Mouse (Mus musculus) ovary, adult 18-20 months (tissue): ENCODE measurements around the gene Slc1a7.

Experiments
- DNase-seq: peaks from one replicate; pipeline ENCODE4 v3.0.0; 2022; ENCODE audit warnings: low spot score, mixed read lengths

Slc1a7 gene

GRCm38 (mm10) chr4:107969781-107970180 is 1.6 kb downstream of the Slc1a7 start:
- DNase-seq, result no peak

DNA sequence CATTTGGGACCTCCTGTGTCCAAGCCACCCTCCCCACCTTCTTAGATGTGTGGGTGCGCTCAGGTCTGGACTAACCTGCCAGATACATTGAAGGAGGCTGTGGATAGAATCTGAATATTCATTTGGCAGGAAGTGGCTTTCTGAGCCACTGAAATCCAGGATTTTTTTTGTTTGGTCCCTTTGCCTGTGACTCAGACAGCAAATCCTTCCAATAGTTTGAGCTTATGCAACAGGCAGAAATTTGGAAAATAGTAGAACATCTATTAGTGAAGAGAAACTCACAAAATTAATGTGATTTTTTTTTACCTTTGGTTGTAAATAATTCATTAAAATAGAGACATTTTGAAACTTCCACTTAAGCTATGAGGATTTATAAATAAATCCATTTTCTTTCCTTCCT is 3.0 kb downstream of the Slc1a7 start:
- no peak for DNase-seq

GRCm38 (mm10) chr4:107974527-107974926 is 6.4 kb downstream of the Slc1a7 start:
- DNase-seq, result no peak

GRCm38 (mm10) chr4:107975004-107975403 is 6.9 kb downstream of the Slc1a7 start:
- DNase-seq, result no peak

DNA sequence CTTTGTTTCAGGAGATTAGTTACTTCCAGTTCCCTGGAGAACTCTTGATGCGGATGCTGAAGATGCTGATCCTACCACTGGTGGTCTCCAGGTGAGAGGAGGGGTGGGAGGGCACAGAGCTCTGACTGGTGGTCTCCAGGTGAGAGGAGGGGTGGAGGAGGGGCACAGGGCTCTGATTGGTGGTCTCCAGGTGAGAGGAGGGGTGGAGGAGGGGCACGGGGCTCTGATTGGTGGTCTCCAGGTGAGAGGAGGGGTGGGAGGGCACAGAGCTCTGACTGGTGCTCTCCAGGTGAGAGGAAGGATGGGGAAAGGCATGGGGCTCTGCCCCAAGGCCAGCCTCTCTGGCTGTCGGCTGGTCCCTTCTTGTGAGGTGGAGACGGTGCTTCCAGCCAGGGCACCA is 9.5 kb downstream of the Slc1a7 start:
- DNase-seq, result no peak

- DNase-seq, result no peak
Observed at GRCm38 (mm10) chr4:107979530-107979929, 11.4 kb downstream of the Slc1a7 start.

DNA sequence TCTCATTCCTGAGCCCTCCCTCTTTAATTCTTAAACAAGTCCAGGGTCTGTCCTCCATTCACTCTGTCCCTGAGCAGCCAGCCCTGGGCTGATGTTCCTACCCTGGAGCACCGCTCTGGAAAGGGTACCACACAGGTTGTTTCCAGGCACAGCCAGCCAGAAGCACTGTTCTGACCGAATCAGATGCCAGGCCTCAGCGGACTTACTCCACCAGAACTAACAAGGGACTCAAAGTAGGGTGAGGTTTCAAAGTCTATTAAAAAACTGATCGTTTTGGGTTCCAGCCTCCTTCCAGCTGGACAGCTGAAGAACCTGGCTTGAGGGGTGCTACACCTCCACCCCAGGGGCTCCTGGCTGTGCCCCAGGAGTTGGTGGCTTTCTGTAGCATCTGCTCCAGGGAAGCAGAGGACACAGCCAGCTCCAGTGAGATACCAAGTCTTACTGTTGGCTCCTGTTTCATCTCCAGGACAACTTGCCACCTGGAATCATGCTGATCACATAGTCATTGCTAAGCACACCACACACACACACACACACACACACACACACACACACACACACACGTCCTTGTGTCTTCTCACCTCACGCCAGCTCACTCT is 12.0 kb downstream of the Slc1a7 start:
- no peak for DNase-seq

- DNase-seq, result no peak
Observed at GRCm38 (mm10) chr4:107983717-107984116, 15.6 kb downstream of the Slc1a7 start.

GRCm38 (mm10) chr4:107984282-107984981 is 16.3 kb downstream of the Slc1a7 start:
- peak; percentile 64 for DNase-seq

DNA sequence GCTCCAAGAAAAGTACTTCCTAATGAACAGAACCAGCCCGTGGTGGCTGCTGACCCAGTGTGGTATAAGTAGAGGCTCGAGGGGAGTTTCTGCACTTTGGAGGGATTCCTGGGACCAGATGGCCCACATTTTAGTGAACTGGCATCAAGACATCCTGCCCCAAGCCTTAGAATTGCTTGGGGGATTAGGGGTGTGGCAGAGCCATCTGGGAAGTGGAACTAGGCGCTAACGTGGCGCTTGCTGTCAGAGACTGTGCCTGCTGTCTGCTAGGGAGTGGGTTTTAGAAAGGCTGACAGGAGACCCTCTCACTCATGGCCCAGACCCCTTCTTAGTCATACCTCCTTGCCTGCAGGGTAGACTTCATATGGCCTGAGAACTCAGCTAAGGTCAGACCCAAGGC is 17.7 kb downstream of the Slc1a7 start:
- no peak for DNase-seq

DNA sequence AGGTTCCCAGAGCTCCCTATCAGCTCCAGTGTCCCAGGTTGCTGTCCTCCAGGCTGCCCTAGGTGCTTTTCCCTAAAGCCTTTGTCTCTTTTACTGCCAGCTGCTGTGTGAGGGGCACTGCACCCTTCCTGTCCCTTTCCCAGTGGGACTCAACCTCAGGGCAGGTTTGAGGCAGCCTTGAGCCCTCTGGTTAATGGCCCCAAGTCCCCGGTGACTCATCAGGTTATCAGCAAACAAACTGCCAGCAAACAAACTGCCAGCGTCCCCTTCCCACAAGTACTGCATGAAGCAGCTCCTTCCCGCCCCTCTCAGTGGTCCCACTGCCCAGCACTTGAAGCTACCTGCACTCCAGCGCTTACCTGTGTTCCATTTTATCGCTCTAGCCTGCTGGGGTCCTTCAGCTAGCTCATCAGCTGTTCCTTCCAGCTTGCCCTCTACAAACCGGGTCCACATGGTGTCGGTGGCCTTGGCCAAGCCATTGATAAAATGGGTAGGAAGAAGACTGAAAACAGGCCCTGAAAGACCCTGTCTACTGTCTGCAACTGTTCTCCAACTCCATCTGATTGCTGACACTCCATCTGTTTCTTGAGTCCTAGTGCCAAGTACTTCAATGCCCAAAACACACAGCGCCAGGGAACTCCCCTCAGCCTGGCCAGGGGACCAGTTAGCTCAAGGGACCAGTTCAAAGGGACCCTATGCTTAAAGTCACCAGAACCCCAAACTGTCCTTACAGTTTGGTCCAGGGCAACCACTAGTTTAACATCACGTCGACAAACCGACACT is 18.4 kb downstream of the Slc1a7 start:
- DNase-seq, result no peak

GRCm38 (mm10) chr4:107988931-107989330 is 20.8 kb downstream of the Slc1a7 start:
- DNase-seq, result no peak

- no peak for DNase-seq
Observed at GRCm38 (mm10) chr4:107990818-107991217, 22.7 kb downstream of the Slc1a7 start.

DNA sequence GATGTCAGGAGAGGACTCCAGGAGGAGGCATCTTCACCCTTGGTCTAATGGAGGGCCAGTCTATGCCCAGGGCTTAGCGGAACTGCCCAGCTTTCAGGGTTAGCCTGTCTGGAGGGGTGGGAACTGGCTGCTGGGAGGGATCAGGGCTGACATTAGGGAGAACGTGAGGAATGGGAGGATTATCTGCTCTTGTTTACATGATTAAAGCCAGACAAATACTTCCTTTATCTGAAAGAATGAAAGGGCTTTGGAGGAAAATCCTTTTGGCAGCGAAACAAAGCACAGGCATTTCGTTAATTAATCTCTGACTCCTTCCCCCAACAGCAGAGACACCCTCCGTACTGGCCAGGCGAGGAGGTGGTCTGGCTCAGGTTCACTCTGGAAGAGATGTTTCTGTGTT is 23.7 kb downstream of the Slc1a7 start:
- no peak for DNase-seq

DNA sequence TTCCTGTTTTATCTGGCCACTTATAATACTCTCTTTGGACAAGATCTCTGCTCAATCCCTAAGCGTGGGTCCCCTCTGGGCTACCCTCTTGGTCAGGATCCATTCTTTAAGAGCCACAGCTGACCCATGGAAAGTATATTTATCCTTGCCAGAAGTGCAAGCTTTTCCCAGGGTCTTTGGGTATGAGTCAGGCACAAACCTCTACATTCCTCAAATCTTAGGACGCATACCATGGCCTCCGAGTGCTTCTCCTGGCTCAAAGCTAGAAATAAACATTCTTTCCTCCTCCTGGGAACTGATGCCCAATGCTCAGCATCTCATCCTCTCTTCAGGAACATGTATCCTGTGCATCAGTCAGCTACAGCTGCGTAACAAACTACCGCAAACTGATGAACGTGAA is 26.9 kb downstream of the Slc1a7 start:
- no peak for DNase-seq

DNA sequence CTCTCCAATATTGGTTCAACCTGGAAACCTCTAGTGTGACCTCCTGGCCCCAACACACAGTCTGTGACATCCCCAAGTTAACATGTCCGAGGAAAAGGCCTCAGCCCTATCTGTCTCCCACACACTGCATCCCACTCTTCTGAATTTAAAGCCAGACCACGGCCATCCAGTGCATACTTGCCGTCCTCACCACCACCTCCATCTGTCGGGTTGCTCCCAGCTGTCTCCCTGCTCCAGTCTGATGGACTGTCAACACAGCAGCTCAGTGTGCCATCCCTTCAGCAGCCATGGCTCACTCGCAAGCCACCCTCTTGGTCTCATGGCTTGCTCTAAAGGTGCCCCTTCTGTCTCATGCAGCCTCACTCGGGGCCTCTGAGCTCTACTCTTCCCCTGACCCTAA is 27.6 kb downstream of the Slc1a7 start:
- no peak for DNase-seq

DNA sequence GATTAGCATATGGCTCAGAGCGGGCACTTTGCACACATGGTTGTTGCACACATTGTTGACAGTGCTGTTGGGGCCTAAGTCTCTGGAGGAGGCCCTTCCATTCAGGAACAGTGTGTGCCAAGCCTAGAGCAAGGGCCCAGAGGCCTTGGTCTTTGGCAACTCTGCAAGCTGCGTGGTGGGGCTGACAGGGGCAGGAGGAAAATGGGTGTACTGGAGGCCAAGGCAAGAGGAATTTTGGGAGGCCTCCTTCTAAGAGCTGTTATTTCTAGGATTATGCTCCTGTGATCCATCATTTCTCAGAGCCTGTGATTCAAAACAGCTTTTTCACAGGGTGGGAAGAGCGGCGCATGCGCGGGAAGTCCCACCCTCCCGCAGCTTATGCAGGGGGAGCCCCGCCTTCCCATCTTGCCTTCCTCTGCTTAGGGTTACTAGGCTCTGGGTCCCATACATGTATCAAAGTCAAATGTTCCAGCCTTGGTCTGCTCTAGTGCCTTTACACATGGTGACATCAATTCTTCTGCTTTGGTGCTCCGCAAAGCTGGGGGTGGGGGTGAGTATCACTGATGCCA is 28.4 kb downstream of the Slc1a7 start:
- no peak for DNase-seq

DNA sequence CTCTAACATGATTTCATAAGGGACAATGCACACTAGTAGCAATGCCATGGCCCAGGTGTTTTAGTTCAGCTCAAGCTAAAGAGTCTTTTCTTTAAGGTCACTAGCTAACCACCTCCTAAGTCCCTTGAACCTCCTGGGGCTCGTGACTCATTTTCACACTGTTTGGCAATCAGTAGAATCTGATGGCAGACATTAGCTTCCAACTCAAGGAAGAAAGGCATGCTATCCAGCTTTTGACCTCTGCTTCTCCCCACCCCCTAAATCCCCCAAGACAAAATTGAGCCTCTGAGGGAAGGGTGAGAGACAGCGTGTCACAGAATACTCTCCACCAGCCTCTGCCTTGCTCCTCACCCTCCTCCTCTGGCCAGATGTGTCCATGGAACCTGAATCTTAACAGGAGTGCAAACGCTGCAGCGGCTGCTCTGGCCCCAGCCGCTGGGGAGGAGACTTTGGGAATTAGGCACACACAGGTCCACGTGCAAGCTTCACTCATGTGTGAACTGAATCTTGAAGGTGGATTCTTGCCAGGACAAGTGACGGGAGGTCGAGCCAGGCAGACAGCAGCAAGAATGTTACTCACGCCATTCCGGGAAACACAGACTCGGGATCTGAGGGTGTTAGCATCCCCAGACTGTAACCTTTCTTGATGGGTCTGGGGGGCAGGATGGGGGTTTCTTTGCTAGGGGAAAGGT is 30.7 kb downstream of the Slc1a7 start:
- DNase-seq, result peak; percentile 22

GRCm38 (mm10) chr4:107999380-107999779 is 31.2 kb downstream of the Slc1a7 start:
- DNase-seq, result no peak

DNA sequence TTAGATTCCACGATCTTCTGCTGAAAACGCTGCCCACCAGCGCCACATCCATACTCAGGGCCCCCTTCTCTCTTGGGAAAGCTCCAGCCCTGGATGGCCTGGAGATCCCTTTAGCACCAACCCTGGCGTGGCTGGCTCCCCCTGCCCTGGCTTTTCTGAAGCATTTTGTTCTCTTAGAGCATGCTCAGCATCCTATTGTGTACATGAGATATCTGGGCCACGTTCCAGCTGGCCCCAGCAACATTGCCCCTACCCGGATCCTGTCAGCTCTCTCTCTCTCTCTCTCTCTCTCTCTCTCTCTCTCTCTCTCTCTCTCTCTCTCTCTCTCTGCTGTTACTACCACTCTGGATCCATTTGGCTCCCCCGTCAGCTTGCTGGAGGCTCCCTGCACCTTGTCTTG is 37.2 kb downstream of the Slc1a7 start:
- DNase-seq, result no peak

DNA sequence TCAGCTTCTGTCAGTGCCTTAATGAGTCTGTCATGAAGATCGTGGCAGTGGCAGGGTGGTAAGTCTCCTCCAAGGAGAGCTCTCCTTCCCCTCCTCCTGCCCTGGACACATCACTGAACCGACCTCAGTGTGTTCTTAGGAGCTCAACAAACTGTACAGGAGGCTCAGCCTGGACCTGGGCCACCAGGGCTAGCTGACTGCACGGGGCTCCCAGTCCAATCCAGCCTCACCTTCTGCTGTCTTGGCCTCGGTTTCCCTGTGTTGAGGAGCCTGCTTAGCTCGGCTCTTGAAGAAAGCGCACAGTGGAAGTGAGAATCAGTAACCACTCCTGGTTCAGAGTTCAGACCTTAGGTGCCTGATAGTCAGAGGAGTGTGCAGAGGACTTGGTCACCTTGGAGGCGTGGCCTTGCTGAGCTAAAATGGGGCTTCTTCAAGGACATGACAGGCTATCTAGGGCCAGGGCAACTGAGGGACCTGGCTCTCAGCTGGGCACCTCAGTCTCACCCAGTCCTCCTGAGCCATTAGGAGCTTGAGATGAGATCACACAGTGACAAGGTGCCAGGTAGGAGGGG is 39.5 kb downstream of the Slc1a7 start:
- no peak for DNase-seq

GRCm38 (mm10) chr4:108008541-108008940 is 40.4 kb downstream of the Slc1a7 start:
- DNase-seq, result no peak
